Mouse (Mus musculus) spleen, adult 12 weeks (tissue): ENCODE data around the gene H2-Eb2.

ENCODE experiments used
- DNase-seq: peaks from one replicate; pipeline ENCODE4 v3.0.0; 2022; ENCODE audit warnings: low spot score

Gene H2-Eb2

GRCm38 (mm10) chr17:34325436-34325835 is at the start of gene H2-Eb2:
Gene H2-Eb2 (plus strand): TSS chr17:34325665.
- peak; percentile 48 for DNase-seq

GRCm38 (mm10) chr17:34280499-34281038 is 44.9 kb upstream of the H2-Eb2 start:
- no peak for DNase-seq

- DNase-seq: no peak
Observed at GRCm38 (mm10) chr17:34281836-34282235, 43.6 kb upstream of the H2-Eb2 start.

GRCm38 (mm10) chr17:34285371-34285770 is 40.1 kb upstream of the H2-Eb2 start:
- DNase-seq: no peak

GRCm38 (mm10) chr17:34285848-34286247 is 39.6 kb upstream of the H2-Eb2 start:
- no peak for DNase-seq

- no peak for DNase-seq
Observed at GRCm38 (mm10) chr17:34286501-34286900, 39.0 kb upstream of the H2-Eb2 start.

- DNase-seq: no peak
Observed at GRCm38 (mm10) chr17:34286999-34287398, 38.5 kb upstream of the H2-Eb2 start.

GRCm38 (mm10) chr17:34287648-34288047 is 37.8 kb upstream of the H2-Eb2 start, which contains the start of gene H2-Aa:
Gene H2-Aa (minus strand): TSS chr17:34287823.
- peak; percentile 71 for DNase-seq

- DNase-seq: no peak
Observed at GRCm38 (mm10) chr17:34288131-34288530, 37.3 kb upstream of the H2-Eb2 start.

- peak; percentile 82 for DNase-seq
Observed at GRCm38 (mm10) chr17:34291609-34292008, 33.9 kb upstream of the H2-Eb2 start.

- no peak for DNase-seq
Observed at GRCm38 (mm10) chr17:34292570-34292969, 32.9 kb upstream of the H2-Eb2 start.

GRCm38 (mm10) chr17:34293533-34293932 is 31.9 kb upstream of the H2-Eb2 start:
- DNase-seq: peak; percentile 64

GRCm38 (mm10) chr17:34294249-34294648 is 31.2 kb upstream of the H2-Eb2 start:
- no peak for DNase-seq

GRCm38 (mm10) chr17:34295307-34295706 is 30.2 kb upstream of the H2-Eb2 start:
- DNase-seq: no peak

GRCm38 (mm10) chr17:34295891-34296794 is 29.3 kb upstream of the H2-Eb2 start:
- DNase-seq: peak; percentile 54

GRCm38 (mm10) chr17:34299356-34299755 is 26.1 kb upstream of the H2-Eb2 start:
- DNase-seq: no peak

GRCm38 (mm10) chr17:34300071-34300470 is 25.4 kb upstream of the H2-Eb2 start:
- DNase-seq: no peak

- peak; percentile 71 for DNase-seq
Observed at GRCm38 (mm10) chr17:34300691-34301566, 24.5 kb upstream of the H2-Eb2 start.

GRCm38 (mm10) chr17:34301670-34302190 is 23.7 kb upstream of the H2-Eb2 start:
- no peak for DNase-seq

- DNase-seq: no peak
Observed at GRCm38 (mm10) chr17:34303789-34304188, 21.7 kb upstream of the H2-Eb2 start.

- peak; percentile 60 for DNase-seq
Observed at GRCm38 (mm10) chr17:34304751-34305150, 20.7 kb upstream of the H2-Eb2 start.

GRCm38 (mm10) chr17:34305380-34306030 is 20.0 kb upstream of the H2-Eb2 start, which contains the start of gene H2-Eb1:
Gene H2-Eb1 (plus strand): TSS chr17:34305867.
- peak; percentile 75 for DNase-seq
